Mouse (Mus musculus): ENCODE data around the gene Wdr25.

Gene Wdr25

DNA sequence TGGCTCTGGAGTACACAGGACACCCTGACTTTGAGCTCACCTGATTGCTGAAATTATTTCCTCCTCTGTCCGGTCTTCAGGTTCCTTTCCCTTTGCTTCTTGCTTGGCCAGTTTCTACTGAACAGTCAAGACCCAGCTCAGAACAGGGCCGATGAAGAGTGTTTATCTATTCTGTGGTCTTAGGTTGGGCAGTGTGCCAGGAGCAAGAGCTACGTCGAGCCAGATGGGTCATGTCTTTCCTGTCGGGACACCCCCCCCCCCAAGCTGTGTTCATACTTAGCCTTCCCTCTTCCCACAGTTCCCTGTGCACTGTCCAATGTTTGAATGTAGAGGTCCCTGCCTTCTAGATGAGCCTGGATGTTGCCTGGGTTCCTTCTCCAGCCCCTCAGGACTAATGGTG lies 7.9 kb downstream of the Wdr25 start:
- no peak for DNase-seq

DNA sequence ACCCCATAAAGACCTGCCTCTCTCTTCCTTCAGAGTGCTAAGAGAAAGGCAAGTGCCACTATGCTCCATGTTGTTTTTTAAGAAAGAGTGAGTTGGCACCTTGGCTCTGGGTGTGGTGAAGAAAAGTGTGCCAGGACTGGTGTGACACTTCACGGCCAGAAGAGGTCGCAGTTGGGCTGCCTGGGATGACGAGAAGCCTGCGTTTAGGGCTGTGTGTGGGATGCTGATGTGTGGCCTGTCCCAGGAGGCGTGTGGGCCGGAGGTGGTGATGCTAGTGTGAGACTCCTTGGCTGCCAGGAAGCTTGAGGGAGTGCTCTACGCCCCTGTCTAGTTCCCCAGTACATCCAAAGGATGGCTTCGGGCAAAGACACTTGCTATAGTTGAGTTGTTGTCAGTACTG lies 9.5 kb downstream of the Wdr25 start:
- DNase-seq: peak; percentile 76

- peak; percentile 74 for DNase-seq
Measured at GRCm38 (mm10) chr12:108903600-108904275, 10.3 kb downstream of the Wdr25 start.

DNA sequence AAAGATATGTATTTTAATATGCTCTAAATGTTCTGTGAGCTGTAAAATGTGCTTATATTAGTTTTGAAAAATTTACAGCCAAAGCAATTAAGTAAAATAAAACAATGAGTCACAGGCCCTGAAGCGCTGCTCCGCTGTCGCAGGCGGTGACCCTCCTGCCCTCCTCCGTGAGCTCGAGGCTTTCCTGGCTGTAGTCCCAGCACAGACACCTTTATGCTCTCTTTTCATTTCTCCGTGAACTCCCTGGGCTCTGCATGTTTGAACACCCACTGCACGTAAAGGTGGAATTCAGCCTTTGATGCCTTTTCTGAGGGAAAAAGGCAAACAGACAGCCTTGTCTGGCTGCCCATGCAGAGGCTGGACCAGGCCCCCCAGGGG lies 10.8 kb downstream of the Wdr25 start:
- DNase-seq: no peak

DNA sequence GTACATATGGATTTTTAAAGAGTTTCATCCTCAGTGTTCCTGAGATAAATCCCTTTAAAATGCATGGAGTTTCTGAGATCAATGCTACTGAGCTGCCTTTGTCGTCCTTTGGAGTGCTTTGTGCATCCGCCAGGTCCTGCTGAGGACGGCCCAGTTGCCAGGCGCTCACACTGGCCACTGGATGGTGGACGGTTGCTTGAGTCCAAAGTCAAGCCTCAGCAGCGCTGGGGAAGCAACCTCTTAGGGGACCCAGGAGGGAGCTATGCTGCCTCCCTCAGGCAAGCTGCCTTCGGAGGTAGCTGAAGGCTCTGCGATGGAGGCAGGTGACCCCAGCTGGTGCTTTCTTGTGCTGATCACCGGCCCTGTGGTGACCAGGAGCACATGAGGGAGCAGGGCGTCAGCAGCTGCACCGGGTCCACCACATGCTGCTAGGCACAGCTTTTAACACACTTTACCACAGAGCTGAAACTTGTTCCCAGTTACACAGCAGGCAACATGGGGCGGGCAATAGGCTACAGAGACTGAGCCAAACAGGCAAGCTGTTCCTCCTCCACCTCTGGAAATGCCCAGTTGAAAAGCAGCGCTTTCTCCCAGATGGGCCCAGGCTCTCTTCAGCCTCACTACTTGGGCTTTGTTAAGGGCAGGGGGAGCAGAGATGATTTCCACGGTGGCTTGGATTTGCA lies 12.3 kb downstream of the Wdr25 start:
- DNase-seq: peak; percentile 36

GRCm38 (mm10) chr12:108906398-108906797 lies 13.0 kb downstream of the Wdr25 start:
- no peak for DNase-seq

GRCm38 (mm10) chr12:108909846-108910433 lies 16.5 kb downstream of the Wdr25 start:
- DNase-seq: no peak

- DNase-seq: no peak
Measured at GRCm38 (mm10) chr12:108912442-108912841, 19.0 kb downstream of the Wdr25 start.

GRCm38 (mm10) chr12:108914198-108914597 lies 20.8 kb downstream of the Wdr25 start:
- DNase-seq: no peak

- DNase-seq: no peak
Measured at GRCm38 (mm10) chr12:108914709-108915340, 21.4 kb downstream of the Wdr25 start.

DNA sequence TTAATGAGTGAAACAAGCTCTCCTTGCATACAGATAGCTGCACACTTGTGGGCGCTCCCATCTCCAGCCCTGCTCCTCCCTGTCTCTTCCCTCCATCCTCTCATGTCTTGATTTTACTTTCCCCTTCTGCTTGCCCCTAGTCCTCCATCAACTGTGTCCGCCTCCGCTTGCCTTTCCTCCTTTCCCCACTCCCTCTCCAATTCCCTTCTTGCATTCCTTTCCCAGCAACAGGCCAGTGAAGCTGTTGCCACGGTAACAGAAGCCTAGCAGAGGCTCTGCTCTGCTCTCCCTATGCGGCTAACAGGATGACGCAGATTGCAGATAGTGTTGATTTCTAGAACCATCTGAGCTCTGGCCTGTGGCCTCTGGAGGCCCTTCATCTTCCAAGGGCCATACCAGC lies 22.5 kb downstream of the Wdr25 start:
- peak; percentile 82 for DNase-seq

GRCm38 (mm10) chr12:108916447-108917042 lies 23.1 kb downstream of the Wdr25 start:
- peak; percentile 38 for DNase-seq

DNA sequence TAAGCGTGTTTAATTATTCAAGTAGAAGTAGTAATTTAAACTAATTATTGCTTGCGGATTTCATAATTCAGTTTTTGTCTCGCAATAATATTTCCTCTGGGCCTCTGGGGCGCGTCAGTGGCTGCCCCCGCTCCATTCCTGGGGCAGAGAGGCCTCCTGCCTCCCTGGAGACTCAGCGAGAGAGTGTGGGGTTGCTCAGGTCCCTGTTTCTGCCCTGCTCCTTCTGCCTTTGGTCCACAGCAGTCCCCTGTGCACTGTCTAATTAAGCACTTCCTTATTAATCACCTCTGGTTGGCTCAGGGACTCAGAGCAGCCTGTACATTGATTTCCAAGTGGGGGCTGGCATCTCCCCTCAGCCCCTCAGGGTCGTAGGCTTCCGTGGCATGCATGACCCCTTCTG lies 24.1 kb downstream of the Wdr25 start:
- no peak for DNase-seq

DNA sequence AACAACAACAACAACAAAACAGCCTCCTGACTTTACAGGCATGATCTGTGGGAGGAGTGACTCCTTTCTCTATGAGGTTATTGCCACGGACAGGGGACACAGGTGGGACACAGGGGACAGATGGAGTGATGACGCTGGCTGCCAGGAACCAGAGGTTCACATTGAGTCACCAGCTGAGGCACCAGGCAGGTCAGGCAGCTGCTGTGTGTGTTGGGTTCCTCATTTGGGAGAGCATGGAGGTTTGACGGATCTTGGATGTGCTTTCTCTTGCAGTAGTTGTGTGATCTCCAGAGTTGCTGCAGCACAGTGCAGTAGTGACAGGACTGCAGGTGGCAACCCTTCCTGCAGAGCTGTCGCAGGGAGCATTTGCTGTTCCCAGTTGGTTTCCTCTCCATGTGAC lies 25.3 kb downstream of the Wdr25 start:
- no peak for DNase-seq

DNA sequence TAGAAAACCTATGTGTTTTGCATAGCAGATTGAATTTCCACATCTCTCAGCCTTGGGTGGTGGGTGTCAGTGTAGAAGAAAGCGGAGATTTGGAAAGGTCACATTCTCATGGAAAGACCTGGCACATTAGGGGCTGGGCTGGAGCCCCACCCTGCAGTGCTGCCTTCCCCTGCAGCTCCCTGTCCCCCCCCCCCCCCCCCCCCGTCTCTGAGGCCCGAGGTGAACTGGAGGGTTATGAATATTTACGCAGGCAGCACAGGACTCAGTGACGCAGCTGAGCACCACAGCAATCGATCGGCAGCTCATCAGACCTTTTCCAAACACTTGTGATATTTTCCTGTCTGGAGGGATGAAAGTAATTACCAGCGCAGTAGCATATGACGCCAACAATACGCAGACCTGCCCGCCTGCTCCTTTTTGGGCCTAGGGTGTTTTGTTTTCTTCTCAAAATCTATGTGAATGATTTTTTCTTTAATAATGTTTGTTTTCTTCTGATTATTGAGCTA lies 33.2 kb downstream of the Wdr25 start:
- peak; percentile 34 for DNase-seq

GRCm38 (mm10) chr12:108928249-108928648 lies 34.8 kb downstream of the Wdr25 start:
- no peak for DNase-seq

DNA sequence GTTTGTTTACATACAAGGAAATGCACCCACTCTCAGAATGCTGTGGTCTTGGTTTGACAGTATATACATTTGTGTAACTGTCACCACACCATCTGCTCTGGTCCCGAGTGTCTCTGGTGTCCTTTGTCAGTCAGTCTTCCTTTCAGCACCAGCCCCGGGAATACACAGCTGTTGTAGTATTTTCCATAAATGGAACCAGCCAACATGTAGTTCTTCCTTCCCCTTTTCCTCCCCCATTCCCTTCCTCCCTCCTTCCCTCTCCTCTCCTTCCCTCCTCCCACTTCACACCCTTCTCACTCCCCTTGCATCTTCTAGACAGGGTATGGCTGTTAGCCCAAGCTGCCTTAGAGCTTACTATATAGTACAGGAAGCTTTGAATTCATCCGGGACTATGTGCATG lies 36.0 kb downstream of the Wdr25 start:
- DNase-seq: no peak

DNA sequence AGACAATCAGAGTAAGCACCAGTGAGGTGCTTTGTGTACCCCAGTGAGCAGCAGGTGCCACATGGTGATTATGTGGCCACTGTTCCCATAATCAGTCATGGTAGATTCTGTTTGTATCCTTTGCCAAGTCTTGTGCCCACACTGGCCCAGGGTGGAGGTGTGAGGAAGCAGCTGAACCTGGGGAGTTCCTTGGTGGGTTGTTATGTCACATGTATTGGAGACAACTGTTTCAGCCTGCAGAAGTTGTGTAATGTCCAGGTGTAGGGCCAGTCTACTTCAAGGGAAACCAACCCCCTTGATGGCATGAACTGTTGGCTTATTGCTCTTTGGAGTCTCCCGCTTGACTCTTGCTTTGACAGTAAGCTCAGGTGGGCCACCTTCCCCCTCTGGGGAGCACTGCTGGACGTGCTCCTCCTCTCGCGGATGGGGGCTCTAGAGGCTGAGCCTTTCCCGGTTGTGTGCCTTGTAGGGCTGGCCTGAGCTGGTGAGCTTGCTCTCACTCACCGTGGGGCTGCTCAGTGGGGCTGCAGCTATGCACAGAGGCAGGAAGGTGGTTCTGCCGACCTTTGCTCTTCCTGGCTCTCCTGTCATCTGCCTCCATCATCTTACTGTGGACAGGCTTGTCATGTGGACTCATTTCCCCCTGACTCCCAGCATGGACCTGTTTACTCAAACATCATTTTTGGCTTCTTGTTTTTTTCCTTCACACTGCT lies 38.1 kb downstream of the Wdr25 start:
- no peak for DNase-seq

- DNase-seq: no peak
Measured at GRCm38 (mm10) chr12:108932113-108932512, 38.7 kb downstream of the Wdr25 start.

GRCm38 (mm10) chr12:108934231-108934630 lies 40.8 kb downstream of the Wdr25 start:
- no peak for DNase-seq

GRCm38 (mm10) chr12:108936834-108937233 lies 43.4 kb downstream of the Wdr25 start:
- no peak for DNase-seq

GRCm38 (mm10) chr12:108937506-108937905 lies 44.1 kb downstream of the Wdr25 start:
- DNase-seq: no peak

GRCm38 (mm10) chr12:108938844-108939243 lies 45.4 kb downstream of the Wdr25 start:
- no peak for DNase-seq
